Mouse (Mus musculus): ENCODE results near the gene Atp11a.
A peak's percentile ranks its signal among the peaks of the same experiment; 100 is the strongest.

GRCm38 (mm10) chr8:12896494-12897373 is 139.9 kb downstream of the Atp11a start:
- TF ChIP-seq CTCF (IDR thresholded peaks at IDR 0.05) (peak; percentile 88), EP300 (IDR thresholded peaks at IDR 0.05) (no peak)

Data from lung, postnatal 0 days (tissue).